Mouse (Mus musculus) kidney, adult 9 months (tissue): ENCODE results near the gene Gins2.

ENCODE experiments used
- DNase-seq: peaks from one replicate; pipeline ENCODE4 v3.0.0; 2022

Gene Gins2

DNA sequence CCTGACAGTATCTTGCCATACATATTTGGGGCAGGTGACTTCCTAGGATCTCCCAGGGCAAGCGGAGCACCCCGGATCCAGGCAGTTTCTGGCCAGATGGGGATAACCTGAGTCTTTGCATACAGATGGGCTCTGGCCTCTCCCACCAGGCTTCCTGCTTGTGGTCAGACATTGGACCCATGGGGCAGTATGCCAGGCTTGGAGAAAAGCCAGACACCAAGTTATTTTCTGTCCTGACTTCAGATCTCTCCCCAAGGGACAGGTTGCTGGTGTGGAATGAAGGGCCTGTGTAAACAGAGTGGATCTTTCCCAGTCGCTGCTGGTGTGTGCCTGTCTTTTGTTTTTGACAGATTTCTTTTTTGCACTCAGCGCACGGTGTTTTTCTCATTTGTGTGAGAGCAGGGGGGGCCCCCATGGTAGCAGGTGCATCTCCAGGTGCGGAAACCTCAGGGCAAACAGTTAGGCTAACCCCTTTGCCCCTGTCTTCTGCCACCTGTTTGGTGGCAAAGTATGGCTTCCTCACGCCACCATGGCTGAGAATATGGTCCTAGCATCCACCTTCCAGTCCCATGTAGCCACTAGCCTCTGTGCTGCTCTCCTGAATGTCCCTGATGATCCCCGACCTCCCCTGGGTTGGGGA lies 45.6 kb downstream of the Gins2 start:
- DNase-seq: peak; percentile 97

DNA sequence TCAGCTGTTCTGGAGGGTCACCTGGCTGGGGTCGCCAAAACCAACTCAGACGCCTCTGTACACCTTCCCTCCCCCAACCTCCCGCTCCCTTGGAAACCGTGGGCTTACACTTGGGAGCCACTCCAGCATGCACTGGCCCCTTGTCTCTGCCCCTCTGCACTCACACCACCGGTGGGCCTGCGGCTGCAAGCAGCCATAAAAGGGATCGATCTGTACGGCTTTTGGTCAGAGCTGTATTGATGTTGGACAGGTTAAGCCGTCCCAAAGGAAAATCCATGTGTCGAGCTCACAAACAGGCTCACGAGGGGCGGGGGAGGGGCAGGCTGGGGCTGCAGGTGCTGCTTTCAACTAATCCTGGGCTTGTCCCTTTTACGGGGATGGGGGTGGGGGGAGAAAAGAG lies 46.1 kb downstream of the Gins2 start:
- DNase-seq: no peak

- peak; percentile 58 for DNase-seq
These were observed 49.1 kb downstream of the Gins2 start for GRCm38 (mm10) chr8:120539775-120540625.

DNA sequence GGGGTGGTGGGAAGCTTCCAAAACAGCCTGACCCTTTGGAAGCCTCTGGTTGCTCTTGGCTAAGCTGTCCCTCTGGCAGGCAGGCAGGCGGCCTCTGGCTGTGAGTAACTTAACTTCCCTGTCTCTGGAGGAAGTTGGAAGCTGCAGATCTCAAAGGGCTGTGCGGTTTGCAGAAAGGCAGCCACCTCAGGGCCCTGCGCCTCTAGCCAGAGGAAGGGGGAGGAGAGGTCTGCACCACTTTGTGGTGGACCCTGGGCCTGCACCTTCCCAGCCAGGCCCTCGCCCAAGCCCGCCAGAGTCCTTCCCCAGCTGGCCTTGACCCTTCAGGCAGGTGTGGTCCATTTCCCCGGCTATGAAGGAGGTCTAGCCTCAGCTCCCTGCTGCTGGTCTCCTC lies 49.7 kb downstream of the Gins2 start:
- peak; percentile 58 for DNase-seq

- peak; percentile 95 for DNase-seq
These were observed 50.5 kb downstream of the Gins2 start for GRCm38 (mm10) chr8:120538397-120539240.

DNA sequence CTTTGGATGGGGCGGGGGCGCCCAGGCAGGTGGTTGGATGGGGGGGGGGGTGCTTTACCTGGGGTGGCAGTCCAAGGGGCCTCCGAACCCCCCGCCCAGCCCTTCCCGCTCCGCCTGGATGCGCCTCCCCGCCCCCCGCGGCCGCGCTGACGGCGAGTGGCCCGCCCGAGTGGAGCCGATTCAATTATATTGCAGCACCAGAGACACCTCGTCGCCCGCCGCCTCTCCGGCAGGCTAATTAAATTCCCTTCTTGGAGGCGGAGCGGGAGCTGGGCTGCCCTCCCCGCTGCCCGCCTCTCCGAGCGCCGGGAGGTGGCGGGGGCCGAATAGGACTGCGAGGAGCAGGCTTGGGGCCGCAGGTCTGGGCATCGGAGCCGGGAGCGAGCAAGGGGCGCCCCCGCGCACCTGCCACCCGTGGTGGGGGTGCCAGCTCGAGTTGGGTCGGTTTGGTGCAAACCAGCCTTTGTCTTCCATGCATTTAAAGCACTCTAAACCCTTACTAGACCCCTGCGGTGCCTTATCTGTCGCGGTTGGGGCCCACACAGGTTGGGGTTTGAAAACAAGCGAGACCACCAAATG lies 51.2 kb downstream of the Gins2 start:
- DNase-seq: peak; percentile 71

- DNase-seq: peak; percentile 88
These were observed 51.8 kb downstream of the Gins2 start for GRCm38 (mm10) chr8:120537207-120537817.

- peak; percentile 42 for DNase-seq
These were observed 52.5 kb downstream of the Gins2 start for GRCm38 (mm10) chr8:120536306-120537206.

GRCm38 (mm10) chr8:120535452-120536305 lies 53.4 kb downstream of the Gins2 start:
- DNase-seq: peak; percentile 38

GRCm38 (mm10) chr8:120534504-120535368 lies 54.4 kb downstream of the Gins2 start:
- DNase-seq: peak; percentile 90

- DNase-seq: no peak
These were observed 55.0 kb downstream of the Gins2 start for GRCm38 (mm10) chr8:120534080-120534479.

DNA sequence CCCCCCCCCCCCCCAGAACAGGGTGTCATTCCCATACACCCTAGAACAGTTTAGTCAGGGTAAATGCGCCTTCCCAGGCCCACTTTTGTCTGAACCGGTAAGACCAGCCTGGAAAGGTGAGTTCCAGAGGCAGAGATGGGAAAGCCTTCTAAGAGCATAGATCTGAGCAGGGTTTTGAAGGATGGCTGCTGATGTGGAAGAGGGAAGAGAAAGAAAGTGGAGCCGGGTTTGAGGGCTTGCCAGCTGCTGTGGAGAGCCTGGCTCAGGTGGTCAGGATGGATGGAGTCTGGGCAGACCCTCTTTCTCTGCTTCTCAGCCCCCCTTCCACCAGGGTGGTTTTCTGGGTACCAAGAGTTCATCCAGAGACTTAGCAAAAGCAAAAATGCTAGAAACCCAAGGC lies 55.7 kb downstream of the Gins2 start:
- DNase-seq: no peak

DNA sequence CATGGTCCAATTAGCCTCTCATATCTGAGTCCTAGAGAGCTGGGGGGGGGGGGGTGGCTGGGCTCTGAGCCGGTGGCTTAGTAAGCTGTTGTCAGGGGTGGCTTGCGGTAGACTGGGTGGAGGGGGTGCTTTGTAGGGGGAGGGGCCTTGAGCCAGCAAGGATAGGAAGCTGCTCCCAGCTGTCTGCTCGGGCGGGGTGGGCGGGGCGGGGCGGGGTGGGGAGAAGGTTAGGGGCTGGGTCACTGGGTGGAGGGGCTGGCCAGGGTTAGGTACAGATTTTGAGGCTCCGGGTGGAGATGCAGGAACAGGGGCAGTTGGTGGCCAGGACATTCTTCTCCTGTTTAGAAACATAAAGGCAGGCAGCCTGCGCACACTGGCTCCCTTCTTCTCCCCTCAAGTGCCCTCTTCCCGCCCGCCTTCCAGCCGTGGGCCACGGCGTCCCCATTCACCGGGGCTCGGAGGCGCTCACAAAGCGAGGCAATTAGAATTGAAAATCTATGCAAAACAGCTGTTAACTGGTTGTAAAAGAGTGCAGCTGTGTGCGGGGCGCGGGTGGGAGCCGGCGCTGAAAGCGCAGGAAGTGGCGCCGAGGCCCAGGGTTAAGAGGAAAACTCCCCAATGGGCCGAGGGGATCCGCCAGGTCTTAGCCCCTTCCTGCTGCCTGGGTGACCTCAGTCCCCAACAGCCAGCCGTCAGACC lies 56.4 kb downstream of the Gins2 start:
- no peak for DNase-seq

DNA sequence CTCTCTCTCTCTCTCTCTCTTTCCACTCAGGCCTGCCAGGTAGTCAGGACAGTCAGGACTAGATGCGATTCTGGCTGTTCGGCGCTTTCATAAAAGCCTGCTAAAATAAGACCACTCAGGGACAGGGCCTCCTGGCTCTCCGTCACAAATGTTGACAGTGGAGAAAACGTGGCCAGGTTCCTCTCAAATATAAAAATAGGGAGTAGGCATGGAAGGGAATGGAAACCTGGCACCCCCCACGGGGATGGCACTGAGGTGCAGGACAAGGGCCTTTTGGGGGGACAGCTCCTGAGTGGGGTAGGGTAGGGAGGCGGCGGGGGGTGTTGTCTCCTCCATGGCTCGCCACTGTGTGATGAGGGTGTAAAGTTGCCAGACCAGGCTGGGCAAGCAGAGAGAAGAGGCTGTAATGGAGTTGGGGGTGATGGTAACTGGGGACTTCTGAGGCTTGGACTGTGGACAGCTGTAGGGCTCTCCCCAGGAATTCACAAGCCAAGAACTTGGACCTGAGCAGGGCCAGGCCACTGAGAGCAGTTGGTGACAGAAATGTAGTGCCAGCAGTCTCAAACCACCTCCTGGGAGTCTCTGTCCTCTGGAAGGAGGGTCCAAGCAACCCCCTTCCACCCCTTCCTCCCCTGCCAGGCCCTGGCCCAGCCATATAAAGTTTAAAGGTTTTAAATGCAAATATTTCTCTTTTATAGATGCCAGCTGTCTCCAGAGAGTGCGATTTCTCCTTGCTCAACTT lies 57.2 kb downstream of the Gins2 start:
- no peak for DNase-seq

DNA sequence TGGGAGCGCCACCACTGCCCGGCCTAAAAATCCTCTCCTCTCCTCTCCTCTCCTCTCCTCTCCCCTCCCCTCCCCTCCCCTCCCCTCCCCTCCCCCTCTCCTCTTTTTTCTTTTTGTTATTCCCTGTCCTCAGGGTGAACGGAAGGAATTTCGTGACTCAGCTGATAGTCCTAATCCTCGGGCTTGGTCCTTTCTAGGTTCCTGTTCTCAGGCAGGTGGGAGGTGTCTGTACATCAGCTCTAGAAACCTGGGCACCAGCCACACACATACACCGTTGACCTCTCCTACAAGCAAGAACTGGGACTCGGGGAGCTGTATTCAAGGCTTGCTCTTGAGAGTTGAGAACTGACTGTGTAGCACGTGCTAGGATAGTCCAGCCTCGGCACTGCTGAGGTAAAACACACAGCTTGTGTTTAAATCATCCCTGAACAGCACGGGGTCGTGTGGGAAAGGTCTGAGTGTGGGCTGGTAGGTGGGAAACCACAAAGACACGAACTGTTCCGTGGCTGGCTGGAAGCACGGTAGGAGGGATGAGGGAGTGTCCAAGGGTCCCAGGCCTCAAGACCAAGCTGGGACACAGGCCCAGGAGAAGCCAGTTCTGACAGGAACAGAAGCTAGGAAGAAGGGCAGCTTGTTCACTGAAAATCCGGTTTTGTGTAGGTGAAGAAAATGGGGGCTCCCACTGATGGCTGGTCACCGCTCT lies 58.0 kb downstream of the Gins2 start:
- DNase-seq: no peak

DNA sequence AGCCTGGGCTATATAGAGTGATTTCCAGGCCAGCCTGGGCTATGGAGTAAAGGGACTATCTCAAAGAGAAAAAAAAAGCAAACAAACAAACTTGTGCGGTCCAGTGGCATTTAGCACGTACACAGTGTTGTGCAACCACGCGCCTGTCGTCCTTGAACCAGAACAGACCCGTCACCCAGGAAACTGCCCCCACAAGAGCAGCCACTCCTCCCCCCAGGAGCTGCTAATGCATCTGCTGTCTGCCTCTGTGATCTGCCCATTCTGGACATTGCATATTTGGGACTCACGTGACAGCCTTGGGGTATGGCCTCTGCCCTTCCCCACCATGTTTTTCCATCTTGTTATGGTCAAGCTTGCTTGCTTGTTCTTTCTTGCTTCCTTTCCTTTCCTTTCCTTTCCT lies 59.9 kb downstream of the Gins2 start:
- peak; percentile 53 for DNase-seq
